Mouse (Mus musculus) B cell, adult 2 months (primary cell): ENCODE data around the gene Gm20671.
"Not testable (repeated sequence)": the region's sequence is repeated elsewhere in the genome, so short reads cannot be mapped to it uniquely, and the experiment has no call there.

Experiments used
- DNase-seq, 2 experiments: peaks; one replicate each; pipeline ENCODE4 v3.0.0; 2022

Gm20671 gene

GRCm38 (mm10) chr5:32728300-32728699 lies 98.6 kb downstream of the Gm20671 start:
- no peak for DNase-seq

DNA sequence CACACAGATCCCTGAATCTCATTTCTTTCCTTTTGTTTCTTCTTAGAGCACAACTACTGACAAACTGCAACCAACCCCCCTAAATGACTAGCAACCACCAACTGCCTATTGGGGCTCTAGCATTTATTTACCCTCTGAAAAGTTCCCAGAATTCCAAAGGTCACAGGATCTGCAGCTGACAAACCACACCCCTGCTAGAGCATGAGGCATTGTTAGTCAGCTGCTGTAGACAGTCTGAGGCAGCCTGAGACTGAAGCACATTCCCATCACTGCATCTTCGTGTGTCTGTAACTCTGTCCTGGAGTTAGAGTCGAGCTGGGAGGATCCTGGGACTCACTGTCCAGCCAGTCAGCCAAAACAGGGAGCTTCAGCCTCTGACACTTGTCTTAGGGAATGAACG lies 101.5 kb downstream of the Gm20671 start:
- DNase-seq: not testable (repeated sequence)

- DNase-seq: no peak
Observed at GRCm38 (mm10) chr5:32723981-32724380, 102.9 kb downstream of the Gm20671 start.

DNA sequence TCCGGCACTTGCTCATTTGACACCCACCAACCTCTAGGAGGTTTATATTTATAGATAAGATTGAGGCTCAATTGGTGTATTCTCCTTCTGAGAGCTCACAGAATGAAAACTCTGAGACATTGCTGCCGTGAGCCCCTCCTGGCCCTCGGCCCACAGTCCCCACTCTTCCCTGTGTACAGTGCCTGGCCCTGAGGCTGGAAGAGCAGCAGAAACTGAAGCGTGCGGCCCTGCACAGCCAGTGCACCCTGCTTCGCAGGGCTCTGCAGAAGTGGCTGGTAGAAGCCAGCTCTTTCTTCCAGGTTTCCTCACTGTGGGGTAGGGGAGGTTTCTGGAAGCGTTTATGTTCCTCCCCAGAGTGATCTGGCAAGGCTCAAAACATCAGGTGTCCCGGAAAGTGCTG lies 104.2 kb downstream of the Gm20671 start:
- DNase-seq: not testable (repeated sequence)

DNA sequence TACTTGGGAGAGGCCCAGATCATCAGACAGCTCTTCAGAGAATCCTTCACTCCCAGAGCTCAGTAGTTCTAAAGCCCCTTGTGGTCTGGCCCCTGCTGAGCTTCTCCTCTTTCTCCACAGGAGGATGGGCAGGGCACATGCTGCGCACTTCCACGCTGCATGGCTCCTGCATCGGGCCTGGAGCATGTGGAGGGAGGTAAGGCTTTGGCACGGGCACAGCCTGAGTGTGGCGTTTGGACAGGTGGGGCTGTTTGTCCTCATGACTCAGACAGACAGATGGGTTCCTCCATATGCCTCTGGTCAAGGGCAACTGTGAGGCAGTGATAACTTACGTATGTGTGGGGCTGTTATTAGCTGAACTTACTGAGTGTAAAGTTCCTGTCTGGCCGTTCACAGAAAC lies 104.6 kb downstream of the Gm20671 start:
- no peak for DNase-seq

DNA sequence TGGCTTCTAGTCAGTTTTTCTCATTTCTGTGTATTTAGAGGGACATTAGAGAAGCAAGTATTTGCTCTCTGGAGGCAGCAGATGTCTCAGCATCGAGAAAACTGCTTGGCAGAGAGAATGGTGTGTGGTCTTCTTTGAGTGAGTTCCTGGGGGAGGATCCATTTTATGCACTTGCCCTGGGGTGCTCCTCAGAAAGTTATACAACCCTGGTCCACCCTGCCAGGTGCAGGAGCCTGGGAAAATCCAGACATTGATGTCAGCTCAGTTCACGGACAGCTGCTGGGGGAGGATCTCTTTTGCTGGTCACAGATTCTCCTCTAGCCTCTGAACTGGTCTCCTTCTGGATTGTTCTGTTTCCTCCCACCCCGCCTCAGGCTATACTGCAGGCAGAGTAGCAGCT lies 105.6 kb downstream of the Gm20671 start:
- no peak for DNase-seq

DNA sequence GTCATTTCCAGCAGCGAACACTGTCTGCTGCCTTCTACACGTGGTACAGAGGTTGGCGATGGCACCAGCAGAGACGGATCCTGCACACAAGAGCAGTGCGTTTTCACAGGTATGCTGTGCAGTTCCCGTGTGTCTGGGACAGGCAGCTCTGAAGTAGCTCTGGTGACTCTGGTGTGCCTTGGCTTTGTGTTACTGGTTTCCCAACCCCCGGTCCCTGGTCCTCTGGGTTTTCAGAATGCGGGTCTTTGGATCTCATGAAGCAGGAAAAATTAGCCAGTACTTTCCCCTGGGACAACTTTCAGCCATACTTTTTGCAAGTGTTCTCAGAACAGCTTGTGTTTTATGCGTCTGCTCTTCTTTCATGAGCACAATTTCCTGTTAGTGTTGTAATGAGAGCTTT lies 106.5 kb downstream of the Gm20671 start:
- no peak for DNase-seq

GRCm38 (mm10) chr5:32718916-32719315 lies 108.0 kb downstream of the Gm20671 start:
- no peak for DNase-seq

DNA sequence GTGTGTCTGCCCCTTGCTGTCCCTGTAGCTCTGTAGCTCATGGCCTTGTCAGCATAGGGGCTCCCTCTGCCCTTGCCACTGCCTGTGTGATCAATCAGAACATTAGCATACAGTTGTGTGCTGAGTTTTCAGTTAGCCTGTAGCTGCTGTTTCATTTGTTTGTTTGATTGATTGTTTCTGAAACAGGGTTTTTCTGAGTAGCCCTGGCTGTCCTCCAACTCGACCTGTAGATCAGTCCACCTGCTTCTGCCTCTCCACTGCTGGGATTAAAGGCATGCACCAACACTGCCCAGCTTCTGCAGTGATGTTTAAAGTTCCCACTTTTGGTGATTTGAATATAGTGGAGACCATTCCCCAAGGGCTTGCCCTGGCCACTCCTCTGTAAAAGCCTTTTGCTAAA lies 109.2 kb downstream of the Gm20671 start:
- no peak for DNase-seq

DNA sequence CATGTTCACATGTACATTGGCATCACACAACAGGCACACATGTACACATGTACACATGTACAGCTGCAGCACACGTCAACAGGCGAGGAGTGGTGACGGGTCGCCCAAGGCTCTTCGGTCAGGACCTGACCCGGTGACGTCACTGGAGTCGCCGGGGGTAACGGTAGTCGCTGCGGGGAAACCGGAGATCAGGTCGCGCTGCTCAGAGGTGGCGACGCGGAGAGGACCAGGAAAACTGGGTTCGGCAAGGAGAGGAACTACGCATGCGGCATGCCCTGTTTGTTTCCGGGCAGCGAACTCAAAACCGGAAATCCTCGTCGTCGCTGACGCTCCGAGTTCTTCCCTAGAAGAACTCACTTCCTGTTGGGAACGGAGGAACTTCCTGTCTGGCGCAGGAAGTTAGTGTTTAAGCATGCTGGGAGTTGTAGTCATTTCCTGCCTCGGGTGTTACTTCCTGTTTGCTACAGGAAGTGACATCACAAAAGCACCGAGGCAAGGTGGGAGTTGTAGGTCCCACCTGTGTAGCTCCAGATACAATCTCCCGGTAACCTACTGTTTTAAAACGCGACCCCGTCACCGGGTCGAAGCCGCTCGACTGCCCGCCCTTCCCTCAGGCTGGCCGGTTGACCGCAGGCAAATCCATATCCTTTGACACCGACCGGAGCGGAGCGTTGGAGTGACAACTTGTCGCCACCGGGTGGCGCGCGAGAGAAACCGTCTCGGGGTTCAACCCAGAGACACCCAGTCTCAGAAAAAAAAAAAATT lies 113.0 kb downstream of the Gm20671 start:
- DNase-seq: peak; percentile 89 to 94

GRCm38 (mm10) chr5:32713042-32713702 lies 113.7 kb downstream of the Gm20671 start:
- DNase-seq: no peak

- no peak for DNase-seq
Observed at GRCm38 (mm10) chr5:32712221-32713041, 114.5 kb downstream of the Gm20671 start.

GRCm38 (mm10) chr5:32711485-32711884 lies 115.4 kb downstream of the Gm20671 start:
- DNase-seq: no peak

GRCm38 (mm10) chr5:32706226-32706780 lies 120.6 kb downstream of the Gm20671 start:
- DNase-seq: no peak

DNA sequence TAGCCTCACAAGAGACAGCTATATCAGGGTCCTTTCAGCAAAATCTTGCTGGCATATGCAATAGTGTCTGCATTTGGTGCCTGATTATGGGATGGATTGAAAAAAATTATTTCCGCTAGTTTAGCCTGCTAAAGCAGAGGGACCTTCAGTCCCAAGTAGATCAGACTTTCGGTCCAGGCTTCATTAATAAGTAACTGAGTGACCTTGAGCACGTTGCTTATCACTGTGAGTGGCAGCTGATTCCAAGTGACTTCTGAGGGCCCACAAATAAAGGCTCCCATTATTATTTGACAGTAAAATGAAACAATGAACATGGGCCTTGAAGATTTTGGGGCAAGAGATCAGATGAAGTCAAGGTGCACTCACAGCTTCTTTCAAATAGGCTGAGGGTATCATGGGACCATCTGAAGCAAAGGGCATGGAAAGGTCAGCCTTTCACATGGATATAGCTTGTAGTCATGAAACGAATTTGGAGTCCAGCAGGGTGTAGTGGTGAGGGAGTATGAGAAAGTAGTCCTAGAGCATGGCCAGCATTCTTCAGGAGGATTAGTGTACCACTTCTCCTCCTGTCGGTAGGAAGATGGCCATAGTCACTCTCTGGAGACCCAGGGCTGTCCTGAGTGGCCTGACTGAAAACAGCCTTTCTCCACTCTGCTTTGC lies 129.6 kb downstream of the Gm20671 start:
- no peak for DNase-seq

DNA sequence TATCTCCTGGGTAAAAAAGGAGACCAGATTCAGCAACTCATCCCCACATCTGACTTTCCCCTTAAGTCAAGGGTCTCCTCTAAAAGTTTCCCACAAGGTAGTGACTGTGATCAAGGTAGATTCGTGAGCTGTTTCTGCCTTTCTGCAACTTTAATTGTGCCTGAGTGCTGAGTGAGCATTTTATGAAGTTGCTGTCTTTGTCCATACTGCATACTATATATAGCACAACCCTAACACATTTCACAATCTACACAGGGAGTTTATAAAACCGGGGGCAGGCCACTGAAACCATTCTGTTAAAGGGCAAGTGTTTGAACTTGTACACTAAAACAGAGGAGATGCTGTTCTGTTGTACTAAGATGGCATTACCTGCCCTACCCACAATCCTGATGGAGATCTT lies 133.5 kb downstream of the Gm20671 start:
- DNase-seq: no peak
